In the genomic region with DNA sequence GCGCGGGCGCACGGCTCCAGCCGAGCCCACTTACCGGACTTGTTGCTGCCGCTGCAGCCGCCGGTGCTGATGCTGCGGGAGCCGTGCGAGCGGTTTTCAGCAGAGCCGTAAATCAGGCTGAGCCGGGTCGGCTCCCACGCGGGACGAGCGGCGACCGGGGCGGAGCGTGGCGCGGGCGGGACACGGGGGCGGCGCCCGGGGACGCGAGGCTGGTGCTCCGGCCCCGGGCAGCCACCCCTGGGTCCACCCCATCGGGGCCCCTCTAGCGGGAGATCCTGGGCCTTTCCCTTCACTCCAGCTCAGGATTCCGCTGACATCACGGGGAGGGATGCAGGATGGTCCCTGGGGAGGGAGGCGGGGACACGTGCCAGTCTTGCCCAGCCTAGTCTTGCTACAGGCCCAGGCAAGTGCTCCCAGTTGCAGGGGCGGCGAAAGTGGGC, we compare ENCODE assay signal across 7 mouse cellular contexts. TPM values are rescaled to one million over a fixed set of nuclear protein-coding genes. Genes with fewer than 3 reads are reported as not detected.
A peak's percentile ranks its signal among the peaks of the same experiment; 100 is the strongest.
DNase-seq lines count a peak whose midpoint lies in the region; ATAC-seq lines count a peak whose summit lies in the region.

Gene Zfp365, minus strand, starts transcription at position 326 of the 440 bp plus-strand sequence.

- DNase-seq in adrenal gland, adult 2 months, result peak; percentile 70
- DNase-seq in embryo, embryonic 11 days, result peak; percentile 87
- DNase-seq in gastrocnemius, postnatal 36 days, result peak; percentile 60
- DNase-seq in left cerebral cortex, postnatal 10 days (ENCODE audit: extremely low spot score in 1 of 2, low spot score in 2 of 2), result peak; percentile 81 to 90
- peak; percentile 84 for DNase-seq in right cerebral cortex, postnatal 14 days

- intact Hi-C loops in gastrocnemius, postnatal 36 days (cut with DNase I), result no loop called here
- intact Hi-C loops in left cerebral cortex, postnatal 10 days (cut with DNase I), result no loop called here

- peak; percentile 62 for ATAC-seq in inflammation-experienced regulatory T-cells, adult 6 months
- peak; percentile 69 for ATAC-seq in megakaryocyte progenitor cell, adult 5-6 weeks (replicated peaks; ENCODE audit: poor library complexity)

RNA-seq across cellular contexts. Expression of gene Zfp365, which starts in this region (rescaled TPM):
- 1 to 10 TPM; 1.7 to 2.3 TPM for total RNA-seq in adrenal gland, adult 2 months (2021)
- polyA plus RNA-seq in adrenal gland, adult 2 months (2012; rRNA removed), result 0.61 and 0.79 TPM in 2 replicates
- total RNA-seq in gastrocnemius, postnatal 36 days (2021), result under 1 TPM; 0.12 to 0.20 TPM
- 1 to 10 TPM; 3.5 to 5.9 (median 3.7) TPM for polyA plus RNA-seq in inflammation-experienced regulatory T-cells, adult 6 months (2017; shearing (Covaris generic))
- total RNA-seq in left cerebral cortex, postnatal 10 days (2021), result 100 to 1,000 TPM; 131 to 132 TPM
- total RNA-seq in megakaryocyte progenitor cell, adult 5-6 weeks (2015), result not detected in 2 replicates
- total RNA-seq in megakaryocyte progenitor cell, adult 5-6 weeks (2017), result not detected in 2 replicates

Comparison
In these comparisons a context has a peak if more than half of its experiments do, and no peak if none do; other contexts are left out.
1. Peak in every context shown above with its lines: DNase-seq and ATAC-seq.
2. RNA of gene Zfp365 (total RNA-seq): 131 to 132 TPM in left cerebral cortex, postnatal 10 days; 1.7 to 2.3 TPM in adrenal gland, adult 2 months, 0.12 to 0.20 TPM in gastrocnemius, postnatal 36 days and not detected in megakaryocyte progenitor cell, adult 5-6 weeks; every median in the first group is over 10 times any median in the second.
3. Peak in DNase-seq in gastrocnemius, postnatal 36 days; RNA of the gene not detected or under 1 TPM.
4. Peak in ATAC-seq in megakaryocyte progenitor cell, adult 5-6 weeks; RNA of the gene not detected or under 1 TPM.